Mouse (Mus musculus) E14TG2a.4 (cell line): ENCODE measurements at regions not wholly inside any gene's neighbourhood (a gene's known extent, or its start where the extent isn't known, plus 50 kb on each side); places are given as distances from the start of the nearest gene placed in this dataset.

Experiments used
- CTCF ChIP-seq: conservative IDR thresholded peaks from 2 replicates; pipeline ENCODE4 v1.5.1; 2014; ENCODE audit warnings: low read length
- POU5F1 ChIP-seq: IDR thresholded peaks from 2 replicates; pipeline ENCODE4 v1.6.1; 2014; ENCODE audit warnings: low read length, borderline replicate concordance

DNA sequence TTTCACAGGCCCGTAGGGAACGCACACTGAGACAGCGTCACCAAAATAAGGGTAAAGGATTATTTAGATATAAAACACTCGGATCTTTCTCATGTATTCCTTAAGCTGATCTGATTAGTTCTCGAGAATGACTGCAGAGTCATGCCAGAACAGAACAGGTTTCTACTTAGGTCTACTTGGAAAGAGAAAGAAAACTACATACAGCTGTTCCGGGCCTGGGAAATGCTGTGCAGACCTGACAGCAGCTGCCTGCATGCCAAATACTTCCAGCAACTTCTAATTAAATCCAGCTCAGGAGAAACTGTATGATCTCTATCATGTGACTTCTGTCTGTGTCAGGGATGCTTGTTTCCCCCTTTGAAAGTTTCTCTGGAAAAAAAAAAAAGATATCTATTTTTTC lies 193.8 kb upstream of the Fbxl7 start:
- TF ChIP-seq CTCF (no peak), POU5F1 (no peak)
